Comparison of ENCODE assay signal across 8 mouse cellular contexts in genomic region chr17:52559961-52560720, GRCm38 (mm10). TPM values are rescaled to one million over a fixed set of nuclear protein-coding genes. Genes with fewer than 3 reads are reported as not detected.
DNase-seq lines count a peak whose midpoint lies in the region; ATAC-seq and TF ChIP-seq lines count a peak whose summit lies in the region.

No protein-coding gene starts in this region.

- no peak overlapping the region for H3K27ac ChIP-seq in hindbrain, embryonic 12.5 days

- no peaks in the 10 kb centered on the region for H3K36me3 ChIP-seq in hindbrain, embryonic 12.5 days

- H3K9ac ChIP-seq in hindbrain, embryonic 12.5 days = no peak overlapping the region

- DNase-seq in gastrocnemius, adult 18-20 months (ENCODE audit: low spot score) = peak; percentile 34
- no peak for DNase-seq in gastrocnemius, postnatal 25 days
- DNase-seq in brain, embryonic 14.5 days (ENCODE audit: low read depth) = peak; percentile 84
- DNase-seq in fibroblast of lung, adult 2 months (ENCODE audit: low read depth) = peak; percentile 41
- DNase-seq in layer of hippocampus, postnatal 14 days (ENCODE audit: low spot score in 2 of 2) = peak; percentile 54 to 76
- DNase-seq in lung, postnatal 36 days = peak; percentile 70
- DNase-seq in right cerebral cortex, postnatal 14 days = peak; percentile 31

- ATAC-seq in hindbrain, embryonic 12.5 days (ENCODE audit: low FRiP score) = peak; percentile 69

- TF ChIP-seq CTCF in brain, embryonic 14.5 days (IDR thresholded peaks at IDR 0.05; ENCODE audit: borderline replicate concordance, extremely low read depth, insufficient read depth, insufficient read length) = peak; percentile 78

- TF ChIP-seq POLR2A in brain, embryonic 14.5 days (IDR thresholded peaks at IDR 0.05; ENCODE audit: borderline replicate concordance, extremely low read depth, insufficient read depth, insufficient read length, poor library complexity, severe bottlenecking) = no peak

- H3K4me1 ChIP-seq in hindbrain, embryonic 12.5 days = no peaks in the 10 kb centered on the region

- H3K27me3 ChIP-seq in hindbrain, embryonic 12.5 days = no peaks in the 10 kb centered on the region

- H3K9me3 ChIP-seq in hindbrain, embryonic 12.5 days (replicated peaks) = no peaks in the 10 kb centered on the region

- H3K4me2 ChIP-seq in hindbrain, embryonic 12.5 days (replicated peaks) = no peak overlapping the region

- no peak overlapping the region for H3K4me3 ChIP-seq in hindbrain, embryonic 12.5 days

- WGBS in hindbrain, embryonic 12.5 days = 33% methylated on average over 13 of the region's 13 CpGs

RNA-seq across cellular contexts. Expression of gene Kcnh8, which starts 42.4 kb away (rescaled TPM):
- total RNA-seq in gastrocnemius, adult 18-20 months (2021) = not detected
- not detected for total RNA-seq in gastrocnemius, postnatal 25 days (2021)
- polyA plus RNA-seq in brain, embryonic 14.5 days (2012; rRNA removed) = 5.7 and 6.6 TPM in 2 replicates
- polyA plus RNA-seq in hindbrain, embryonic 12.5 days (2016; fragmentation: Nextera tagmentation; extraction: Ambion mirVana) = 4.2 and 4.6 TPM in 2 replicates
- 1 to 10 TPM in 1 of 2 experiments, under 1 TPM in 1; 0.78 to 1.1 TPM for total RNA-seq in layer of hippocampus, postnatal 14 days (2021)
